Mouse (Mus musculus) cerebellum, adult 11 months (tissue): ENCODE measurements around the gene Ap1g2.
A peak's percentile ranks its signal among the peaks of the same experiment; 100 is the strongest.

Experiments used
- DNase-seq: peaks from one replicate; pipeline ENCODE4 v3.0.0; 2022

Ap1g2 gene

GRCm38 (mm10) chr14:55085324-55086008 lies 20.9 kb downstream of the Ap1g2 start:
- DNase-seq: no peak

- DNase-seq: no peak
These were observed 22.9 kb downstream of the Ap1g2 start for GRCm38 (mm10) chr14:55083481-55083880.

- no peak for DNase-seq
These were observed 25.3 kb downstream of the Ap1g2 start for GRCm38 (mm10) chr14:55081105-55081504.

- DNase-seq: peak; percentile 79
These were observed 27.0 kb downstream of the Ap1g2 start for GRCm38 (mm10) chr14:55079214-55079970.

- DNase-seq: no peak
These were observed 27.9 kb downstream of the Ap1g2 start for GRCm38 (mm10) chr14:55078366-55078989.

- no peak for DNase-seq
These were observed 28.7 kb downstream of the Ap1g2 start for GRCm38 (mm10) chr14:55077481-55078365.

- no peak for DNase-seq
These were observed 29.4 kb downstream of the Ap1g2 start for GRCm38 (mm10) chr14:55076956-55077355.

- peak; percentile 61 for DNase-seq
These were observed 30.2 kb downstream of the Ap1g2 start for GRCm38 (mm10) chr14:55076224-55076623.

- DNase-seq: no peak
These were observed 32.0 kb downstream of the Ap1g2 start for GRCm38 (mm10) chr14:55074416-55074815.

GRCm38 (mm10) chr14:55071756-55072155 lies 34.6 kb downstream of the Ap1g2 start:
- no peak for DNase-seq

GRCm38 (mm10) chr14:55066042-55066441 lies 40.4 kb downstream of the Ap1g2 start:
- DNase-seq: no peak

- DNase-seq: peak; percentile 49
These were observed 41.0 kb downstream of the Ap1g2 start for GRCm38 (mm10) chr14:55065391-55065790.

- DNase-seq: peak; percentile 57
These were observed 41.7 kb downstream of the Ap1g2 start for GRCm38 (mm10) chr14:55064481-55065370.

GRCm38 (mm10) chr14:55063581-55064381 lies 42.6 kb downstream of the Ap1g2 start:
- DNase-seq: peak; percentile 57

GRCm38 (mm10) chr14:55063117-55063516 lies 43.3 kb downstream of the Ap1g2 start:
- no peak for DNase-seq

- DNase-seq: peak; percentile 69
These were observed 43.8 kb downstream of the Ap1g2 start for GRCm38 (mm10) chr14:55062626-55063025.

- no peak for DNase-seq
These were observed 44.5 kb downstream of the Ap1g2 start for GRCm38 (mm10) chr14:55061845-55062244.

GRCm38 (mm10) chr14:55059931-55060330 lies 46.5 kb downstream of the Ap1g2 start:
- no peak for DNase-seq

- no peak for DNase-seq
These were observed 47.4 kb downstream of the Ap1g2 start for GRCm38 (mm10) chr14:55059009-55059408.

GRCm38 (mm10) chr14:55055167-55055834 lies 51.1 kb downstream of the Ap1g2 start:
- DNase-seq: peak; percentile 95
